Mouse (Mus musculus): ENCODE data around the gene Cdx2. TPM values are rescaled to one million over a fixed set of nuclear protein-coding genes. Genes with fewer than 3 reads are reported as not detected.
A peak's percentile ranks its signal among the peaks of the same experiment; 100 is the strongest.

The Cdx2 gene
- polyA plus RNA-seq, 1 experiment from 2014 or later, result not detected

DNA sequence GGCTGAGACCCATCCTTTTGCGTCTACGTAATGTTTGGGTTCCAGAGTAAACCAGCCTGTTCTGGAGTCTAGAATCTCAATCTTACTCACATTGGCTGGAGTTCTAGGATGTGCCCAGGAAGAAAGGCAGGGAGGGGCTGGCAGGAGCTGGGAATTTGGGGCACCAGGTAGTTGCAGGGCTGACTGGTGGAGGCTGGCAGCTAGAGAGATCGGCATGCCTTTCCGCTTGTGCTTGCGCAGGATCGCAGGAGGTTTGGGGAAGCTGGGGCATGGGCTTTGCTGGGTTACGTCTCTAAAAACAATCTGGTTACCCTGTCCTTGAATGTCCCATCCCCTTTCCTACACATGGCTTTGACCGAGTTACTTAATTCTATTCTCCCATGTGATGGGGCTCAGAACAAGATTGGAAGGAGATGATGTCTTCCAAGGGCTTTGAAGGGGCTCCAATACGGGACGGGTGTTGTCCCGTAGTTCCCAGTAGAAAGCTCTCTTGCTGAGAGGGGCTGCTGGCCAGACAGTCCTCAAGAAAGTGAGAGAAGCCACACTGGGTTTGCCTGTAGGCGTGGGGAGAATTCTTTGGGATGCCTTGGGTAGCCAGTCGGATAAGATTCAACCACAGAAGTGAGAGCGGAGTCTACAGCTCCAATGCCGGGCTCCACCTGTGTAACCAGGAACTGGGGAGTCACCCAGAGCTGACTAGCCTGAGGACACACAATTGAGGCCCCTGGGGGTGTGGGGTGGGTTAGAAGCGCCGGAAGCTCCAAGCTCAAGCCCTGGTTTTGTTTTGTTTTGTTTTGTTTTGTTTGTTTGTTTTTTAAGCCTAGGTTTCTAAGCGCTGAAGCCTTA is 30.1 kb downstream of the Cdx2 start:
- Histone ChIP-seq H3K9me3 (ENCODE audit: control insufficient read depth, low read length) (no peaks in the 10 kb centered on the region; the same call in 1 of the 2 replicates), H3K36me3 (ENCODE audit: control insufficient read depth, insufficient read depth, low read length) (no peaks in the 10 kb centered on the region), H3K9ac (ENCODE audit: low read length) (no peak overlapping the region), H3K4me2 (ENCODE audit: low read depth, low read length) (no peak overlapping the region), H3K27ac (ENCODE audit: low read length) (no peak overlapping the region), H3K4me1 (replicated peaks; ENCODE audit: control insufficient read depth, insufficient read depth, low read length) (no peaks in the 10 kb centered on the region), H3K27me3 (ENCODE audit: control insufficient read depth, insufficient read depth, low read depth, low read length) (peaks cover 86% of the 10 kb centered on the region), H3K4me3 (ENCODE audit: low read length) (no peak overlapping the region)
- WGBS, result under 1% methylated on average over 18 of the region's 18 CpGs
- ATAC-seq (ENCODE audit: low read depth), result no peak

DNA sequence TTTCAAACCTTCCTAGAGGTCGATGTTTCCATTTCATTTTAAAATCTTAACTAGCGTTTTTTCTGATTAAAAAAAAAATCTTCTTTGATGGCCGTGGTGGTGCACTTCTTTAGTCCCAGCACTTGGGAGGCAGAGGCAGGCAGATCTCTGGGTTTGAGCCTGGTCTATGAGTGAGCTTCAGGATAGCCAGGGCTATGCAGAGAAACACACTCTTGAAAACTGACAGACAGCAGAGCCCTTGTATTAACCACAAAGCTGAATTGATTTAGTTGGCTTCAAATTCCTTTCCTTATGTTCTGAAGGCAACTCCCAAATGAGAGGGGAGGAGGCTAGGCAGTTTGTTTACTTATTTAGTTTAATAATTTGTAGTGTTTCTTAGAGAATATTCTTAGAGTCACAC is 31.3 kb downstream of the Cdx2 start:
- ATAC-seq (ENCODE audit: low read depth), result no peak

DNA sequence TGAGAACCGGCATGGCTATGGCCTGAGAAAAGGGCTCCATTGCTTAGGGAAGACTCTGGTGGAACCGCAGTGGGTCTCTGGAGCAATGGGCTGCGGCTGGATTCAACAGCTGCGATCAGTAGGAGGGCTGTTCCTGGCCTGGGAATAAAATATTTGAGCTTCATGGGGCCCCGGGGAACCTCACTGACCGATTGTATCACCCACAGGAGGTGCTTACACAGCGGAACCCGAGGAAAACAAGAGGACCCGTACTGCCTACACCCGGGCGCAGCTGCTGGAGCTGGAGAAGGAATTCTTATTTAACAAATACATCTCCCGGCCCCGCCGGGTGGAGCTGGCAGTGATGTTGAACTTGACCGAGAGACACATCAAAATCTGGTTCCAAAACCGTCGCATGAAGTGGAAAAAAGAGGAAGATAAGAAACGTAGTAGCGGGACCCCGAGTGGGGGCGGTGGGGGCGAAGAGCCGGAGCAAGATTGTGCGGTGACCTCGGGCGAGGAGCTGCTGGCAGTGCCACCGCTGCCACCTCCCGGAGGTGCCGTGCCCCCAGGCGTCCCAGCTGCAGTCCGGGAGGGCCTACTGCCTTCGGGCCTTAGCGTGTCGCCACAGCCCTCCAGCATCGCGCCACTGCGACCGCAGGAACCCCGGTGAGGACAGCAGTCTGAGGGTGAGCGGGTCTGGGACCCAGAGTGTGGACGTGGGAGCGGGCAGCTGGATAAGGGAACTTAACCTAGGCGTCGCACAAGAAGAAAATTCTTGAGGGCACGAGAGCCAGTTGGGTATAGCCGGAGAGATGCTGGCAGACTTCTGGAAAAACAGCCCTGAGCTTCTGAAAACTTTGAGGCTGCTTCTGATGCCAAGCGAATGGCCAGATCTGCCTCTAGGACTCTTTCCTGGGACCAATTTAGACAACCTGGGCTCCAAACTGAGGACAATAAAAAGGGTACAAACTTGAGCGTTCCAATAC is 32.6 kb downstream of the Cdx2 start:
- no peak overlapping the region for H3K4me2 ChIP-seq (ENCODE audit: low read depth, low read length)
- WGBS, result 1% methylated on average over 48 of the region's 48 CpGs
- H3K9ac ChIP-seq (ENCODE audit: low read length), result no peak overlapping the region
- no peaks in the 10 kb centered on the region for H3K36me3 ChIP-seq (ENCODE audit: control insufficient read depth, insufficient read depth, low read length)
- ATAC-seq (ENCODE audit: low read depth), result no peak
- peaks cover 91% of the 10 kb centered on the region for H3K27me3 ChIP-seq (ENCODE audit: control insufficient read depth, insufficient read depth, low read depth, low read length)
- H3K27ac ChIP-seq (ENCODE audit: low read length), result no peak overlapping the region
- no peaks in the 10 kb centered on the region for H3K4me1 ChIP-seq (replicated peaks; ENCODE audit: control insufficient read depth, insufficient read depth, low read length)
- H3K9me3 ChIP-seq (ENCODE audit: control insufficient read depth, low read length), result no peaks in the 10 kb centered on the region; the same call in 1 of the 2 replicates
- H3K4me3 ChIP-seq (ENCODE audit: low read length), result no peak overlapping the region

More for the DNA sequence above, 31.3 kb downstream of the Cdx2 start:
- Histone ChIP-seq H3K4me3 (ENCODE audit: low read length) (no peak overlapping the region), H3K9me3 (ENCODE audit: control insufficient read depth, low read length) (no peaks in the 10 kb centered on the region; the same call in 1 of the 2 replicates), H3K36me3 (ENCODE audit: control insufficient read depth, insufficient read depth, low read length) (no peaks in the 10 kb centered on the region), H3K27ac (ENCODE audit: low read length) (no peak overlapping the region), H3K9ac (ENCODE audit: low read length) (no peak overlapping the region), H3K27me3 (ENCODE audit: control insufficient read depth, insufficient read depth, low read depth, low read length) (peaks cover 90% of the 10 kb centered on the region), H3K4me1 (replicated peaks; ENCODE audit: control insufficient read depth, insufficient read depth, low read length) (no peaks in the 10 kb centered on the region), H3K4me2 (ENCODE audit: low read depth, low read length) (no peak overlapping the region)
- WGBS, result 10% methylated on average over 3 of the region's 3 CpGs

DNA sequence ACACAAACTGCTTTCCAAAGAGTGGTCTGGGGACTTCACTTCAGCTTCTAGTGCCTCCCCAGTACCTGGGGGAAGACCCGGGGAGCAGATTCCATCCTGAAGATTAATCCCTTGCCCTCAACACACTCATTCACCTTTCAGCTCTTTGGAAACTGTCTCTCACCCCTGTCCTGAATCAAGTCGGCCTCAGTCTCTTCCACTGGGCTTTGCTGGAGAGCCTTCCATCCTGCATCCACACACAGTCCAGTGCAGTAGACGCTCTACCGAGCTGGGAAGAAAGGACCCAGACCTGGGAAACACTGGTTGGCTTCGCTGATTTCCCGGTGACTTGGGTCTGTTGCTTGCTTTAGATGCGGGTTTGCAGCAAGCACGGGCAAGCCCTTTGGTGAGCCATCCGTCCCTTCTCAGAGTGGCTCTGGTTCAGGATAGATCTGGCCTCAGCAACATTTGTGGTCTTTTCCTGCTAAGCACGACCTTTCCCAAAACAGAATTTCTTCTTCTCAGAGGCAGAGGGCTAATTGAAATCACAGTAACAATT is 34.2 kb downstream of the Cdx2 start:
- peaks cover 92% of the 10 kb centered on the region for H3K27me3 ChIP-seq (ENCODE audit: control insufficient read depth, insufficient read depth, low read depth, low read length)
- no peak overlapping the region for H3K4me3 ChIP-seq (ENCODE audit: low read length)
- ATAC-seq (ENCODE audit: low read depth), result no peak
- no peaks in the 10 kb centered on the region; the same call in 1 of the 2 replicates for H3K9me3 ChIP-seq (ENCODE audit: control insufficient read depth, low read length)
- H3K4me2 ChIP-seq (ENCODE audit: low read depth, low read length), result no peak overlapping the region
- H3K27ac ChIP-seq (ENCODE audit: low read length), result no peak overlapping the region
- WGBS, result 3% methylated on average over 10 of the region's 10 CpGs
- H3K9ac ChIP-seq (ENCODE audit: low read length), result no peak overlapping the region
- no peaks in the 10 kb centered on the region for H3K36me3 ChIP-seq (ENCODE audit: control insufficient read depth, insufficient read depth, low read length)
- no peaks in the 10 kb centered on the region for H3K4me1 ChIP-seq (replicated peaks; ENCODE audit: control insufficient read depth, insufficient read depth, low read length)

DNA sequence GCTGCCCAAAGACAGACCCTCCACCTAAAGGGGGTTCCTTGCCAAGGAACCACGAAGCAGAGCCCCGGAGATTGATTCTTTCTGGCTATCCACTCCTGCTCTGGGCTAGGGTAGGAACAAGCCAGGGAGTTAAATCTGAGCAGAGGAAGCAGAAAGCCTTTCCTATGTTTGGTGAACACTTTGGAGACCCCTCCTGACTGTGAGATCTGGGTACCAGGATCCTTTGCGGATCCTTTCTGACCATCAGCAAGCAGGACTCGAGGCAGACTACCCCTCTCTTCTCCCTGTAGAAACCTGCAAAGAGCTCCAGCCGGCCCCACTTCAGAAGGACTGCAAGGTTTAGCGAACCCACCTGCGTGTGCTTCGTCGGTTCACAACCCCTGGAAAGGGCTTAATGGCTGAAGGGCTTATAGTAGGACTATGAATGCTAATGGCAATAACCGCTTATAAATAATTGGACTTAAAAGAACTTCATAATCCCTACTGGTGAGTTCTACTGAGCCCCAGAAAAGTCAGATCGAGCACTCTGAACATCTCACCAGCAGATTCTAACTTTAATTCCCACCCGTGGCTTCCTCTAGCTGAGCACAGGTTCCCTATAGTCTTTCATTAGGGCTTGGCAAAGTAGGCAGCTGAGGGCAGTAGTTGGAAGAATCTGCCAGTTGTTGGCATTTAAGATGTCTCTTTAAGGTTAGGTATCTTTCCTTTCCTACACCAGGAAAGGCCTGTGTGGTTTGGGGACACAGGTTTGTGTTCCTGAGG is 34.8 kb downstream of the Cdx2 start:
- H3K9ac ChIP-seq (ENCODE audit: low read length), result no peak overlapping the region
- H3K4me3 ChIP-seq (ENCODE audit: low read length), result no peak overlapping the region
- H3K27me3 ChIP-seq (ENCODE audit: control insufficient read depth, insufficient read depth, low read depth, low read length), result peaks cover 92% of the 10 kb centered on the region
- no peaks in the 10 kb centered on the region; the same call in 1 of the 2 replicates for H3K9me3 ChIP-seq (ENCODE audit: control insufficient read depth, low read length)
- H3K27ac ChIP-seq (ENCODE audit: low read length), result no peak overlapping the region
- H3K4me1 ChIP-seq (replicated peaks; ENCODE audit: control insufficient read depth, insufficient read depth, low read length), result no peaks in the 10 kb centered on the region
- ATAC-seq (ENCODE audit: low read depth), result no peak
- no peaks in the 10 kb centered on the region for H3K36me3 ChIP-seq (ENCODE audit: control insufficient read depth, insufficient read depth, low read length)
- WGBS, result 7% methylated on average over 12 of the region's 12 CpGs
- H3K4me2 ChIP-seq (ENCODE audit: low read depth, low read length), result no peak overlapping the region

DNA sequence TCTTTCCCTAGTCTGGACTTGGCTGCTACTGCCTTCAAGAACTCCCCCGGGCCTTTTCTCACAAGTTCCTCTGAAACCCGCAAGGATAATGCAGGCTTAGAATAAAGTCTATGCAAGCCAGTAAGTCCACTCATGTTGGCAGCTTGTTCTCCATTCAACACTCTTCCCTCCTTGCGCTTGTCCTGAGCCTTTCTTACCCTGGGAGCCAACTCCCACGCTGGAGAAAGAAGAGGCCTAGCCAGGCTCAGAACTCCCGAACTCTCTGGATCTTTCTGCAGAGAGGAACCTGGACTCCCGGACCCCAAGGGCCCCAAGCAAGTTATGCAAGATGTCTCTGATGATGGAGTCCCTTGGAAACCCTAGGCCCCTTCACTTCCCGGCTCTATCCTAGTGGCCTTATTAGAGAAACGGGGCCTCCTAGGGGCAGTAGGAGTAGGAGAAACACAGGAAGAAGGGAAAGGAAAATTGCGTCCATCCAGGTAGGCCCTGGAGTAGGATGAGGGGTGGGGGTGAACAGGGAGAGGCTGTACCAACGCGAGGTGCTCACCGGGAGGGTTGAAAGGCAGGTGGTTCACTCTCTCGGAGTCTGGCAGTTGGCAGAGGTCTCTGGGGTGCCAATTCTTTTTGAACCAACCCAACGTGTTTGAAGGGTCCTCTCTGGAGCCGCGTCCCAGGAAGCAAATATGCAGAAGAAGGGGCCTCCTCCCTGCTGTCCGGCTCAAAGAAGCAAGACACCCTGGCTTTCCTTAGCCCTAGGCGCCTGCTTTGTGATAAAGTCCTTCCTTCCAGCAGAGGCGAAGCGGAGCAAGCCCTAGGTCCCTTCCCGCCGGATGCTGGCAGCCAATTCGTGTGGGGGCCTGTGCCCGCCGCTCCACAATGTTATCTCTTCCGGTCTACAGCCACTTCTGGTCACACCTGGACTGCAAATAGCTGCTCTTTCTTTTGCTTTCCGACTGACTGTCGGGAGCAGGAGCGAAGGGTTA is 36.1 kb downstream of the Cdx2 start:
- H3K4me1 ChIP-seq (replicated peaks; ENCODE audit: control insufficient read depth, insufficient read depth, low read length), result no peaks in the 10 kb centered on the region
- H3K4me3 ChIP-seq (ENCODE audit: low read length), result no peak overlapping the region
- peaks cover 92% of the 10 kb centered on the region for H3K27me3 ChIP-seq (ENCODE audit: control insufficient read depth, insufficient read depth, low read depth, low read length)
- no peaks in the 10 kb centered on the region for H3K36me3 ChIP-seq (ENCODE audit: control insufficient read depth, insufficient read depth, low read length)
- ATAC-seq (ENCODE audit: low read depth), result no peak
- H3K4me2 ChIP-seq (ENCODE audit: low read depth, low read length), result no peak overlapping the region
- H3K9me3 ChIP-seq (ENCODE audit: control insufficient read depth, low read length), result no peaks in the 10 kb centered on the region; the same call in 1 of the 2 replicates
- no peak overlapping the region for H3K9ac ChIP-seq (ENCODE audit: low read length)
- H3K27ac ChIP-seq (ENCODE audit: low read length), result no peak overlapping the region
- WGBS, result 2% methylated on average over 29 of the region's 29 CpGs

DNA sequence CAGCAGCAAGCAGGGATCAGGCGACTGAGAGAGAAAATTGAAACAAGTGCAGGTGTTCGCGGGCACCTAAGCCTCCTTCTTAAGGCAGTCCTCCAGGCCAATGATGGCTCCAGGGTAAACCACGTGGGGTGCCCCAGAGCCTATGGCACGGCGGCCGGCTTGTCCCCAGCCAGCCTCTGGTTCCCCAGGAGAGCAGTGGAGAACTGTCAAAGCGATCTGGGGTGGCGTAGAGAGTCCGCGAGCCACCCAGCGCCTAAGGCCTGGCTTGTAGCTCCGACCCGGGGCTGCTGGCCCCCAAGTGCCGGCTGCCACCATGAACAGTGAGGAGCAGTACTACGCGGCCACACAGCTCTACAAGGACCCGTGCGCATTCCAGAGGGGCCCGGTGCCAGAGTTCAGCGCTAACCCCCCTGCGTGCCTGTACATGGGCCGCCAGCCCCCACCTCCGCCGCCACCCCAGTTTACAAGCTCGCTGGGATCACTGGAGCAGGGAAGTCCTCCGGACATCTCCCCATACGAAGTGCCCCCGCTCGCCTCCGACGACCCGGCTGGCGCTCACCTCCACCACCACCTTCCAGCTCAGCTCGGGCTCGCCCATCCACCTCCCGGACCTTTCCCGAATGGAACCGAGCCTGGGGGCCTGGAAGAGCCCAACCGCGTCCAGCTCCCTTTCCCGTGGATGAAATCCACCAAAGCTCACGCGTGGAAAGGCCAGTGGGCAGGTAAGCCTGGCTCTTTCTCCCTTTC is 37.0 kb downstream of the Cdx2 start, which contains the start of gene Pdx1:
TSS of gene Pdx1 (plus strand) at position 34 of the 747 bp plus-strand sequence.
- Histone ChIP-seq H3K9ac (ENCODE audit: low read length) (no peak within 1 kb of the TSS), H3K4me1 (replicated peaks; ENCODE audit: control insufficient read depth, insufficient read depth, low read length) (no peaks in the 10 kb centered on the region), H3K27me3 (ENCODE audit: control insufficient read depth, insufficient read depth, low read depth, low read length) (peaks cover 90% of the 10 kb centered on the region), H3K27ac (ENCODE audit: low read length) (no peak within 1 kb of the TSS), H3K36me3 (ENCODE audit: control insufficient read depth, insufficient read depth, low read length) (no peaks in the 10 kb centered on the region), H3K4me3 (ENCODE audit: low read length) (peak within 1 kb of the TSS; percentile 3; the same call in 1 of the 2 replicates), H3K9me3 (ENCODE audit: control insufficient read depth, low read length) (no peaks in the 10 kb centered on the region), H3K4me2 (ENCODE audit: low read depth, low read length) (no peak within 1 kb of the TSS)
- under 1% methylated on average over 44 of the region's 44 CpGs for WGBS
- peak; percentile 43; the same call in 1 of the 2 replicates for ATAC-seq (ENCODE audit: low read depth)
